Mouse (Mus musculus) T-cell, adult 2 months (primary cell): ENCODE results near the gene Nedd8.

ENCODE experiments used
- DNase-seq: peaks from one replicate; pipeline ENCODE4 v3.0.0; 2022; ENCODE audit warnings: low spot score

Gene Nedd8

DNA sequence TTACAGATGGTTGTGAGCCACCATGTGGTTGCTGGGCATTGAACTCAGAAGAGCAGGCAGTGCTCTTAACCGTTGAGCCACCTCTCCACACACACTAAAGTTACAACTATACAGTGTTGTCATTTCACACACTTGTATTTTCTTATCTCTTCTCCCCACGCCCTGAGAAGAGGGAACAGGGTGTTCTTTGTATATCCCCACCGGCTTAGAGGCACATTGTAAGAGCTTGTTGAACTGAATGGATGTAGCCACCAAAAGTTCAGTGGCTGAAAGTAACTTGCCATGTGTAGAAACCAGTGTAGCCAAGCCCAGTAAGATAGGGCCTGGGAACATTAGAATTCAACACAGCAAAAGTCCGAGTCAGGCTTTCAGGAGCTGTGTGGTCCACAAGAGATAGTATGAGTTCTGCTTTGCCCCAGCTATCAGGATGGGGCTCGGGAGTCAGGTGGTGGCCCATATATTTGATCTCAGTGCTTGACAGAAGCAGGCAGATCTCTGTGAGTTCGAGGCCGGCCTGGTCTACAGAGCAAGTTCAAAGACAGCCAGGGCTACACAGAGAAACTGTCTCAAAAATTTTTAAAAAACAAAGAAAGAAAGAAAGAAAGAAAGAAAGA, 57.3 kb downstream of the Nedd8 start:
- DNase-seq, result no peak

DNA sequence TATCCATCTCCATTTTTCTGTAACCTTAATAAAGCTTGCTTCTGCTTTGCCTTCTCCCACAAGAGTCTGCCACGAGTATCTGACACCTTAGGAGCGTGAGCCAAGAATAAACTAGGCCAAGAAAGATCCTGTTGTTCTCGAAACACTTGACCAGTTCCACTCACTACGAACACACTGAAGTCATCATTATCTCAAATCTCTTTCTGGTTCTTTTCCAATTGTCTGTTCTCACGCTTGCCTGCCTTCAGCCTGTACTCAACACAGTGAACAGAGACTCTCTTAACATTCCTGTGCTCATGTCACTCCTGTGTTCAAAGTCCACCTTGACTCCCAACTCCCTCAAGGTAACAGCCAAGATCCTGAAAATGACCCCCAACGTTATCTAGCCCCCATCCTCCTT, 58.6 kb downstream of the Nedd8 start:
- no peak for DNase-seq
